Mouse (Mus musculus): ENCODE data around the gene Gucy2d. TPM values are rescaled to one million over a fixed set of nuclear protein-coding genes. Genes with fewer than 3 reads are reported as not detected.
A peak's percentile ranks its signal among the peaks of the same experiment; 100 is the strongest.

Gene Gucy2d
- polyA plus RNA-seq, 2 experiments from 2014 or later: not detected

DNA sequence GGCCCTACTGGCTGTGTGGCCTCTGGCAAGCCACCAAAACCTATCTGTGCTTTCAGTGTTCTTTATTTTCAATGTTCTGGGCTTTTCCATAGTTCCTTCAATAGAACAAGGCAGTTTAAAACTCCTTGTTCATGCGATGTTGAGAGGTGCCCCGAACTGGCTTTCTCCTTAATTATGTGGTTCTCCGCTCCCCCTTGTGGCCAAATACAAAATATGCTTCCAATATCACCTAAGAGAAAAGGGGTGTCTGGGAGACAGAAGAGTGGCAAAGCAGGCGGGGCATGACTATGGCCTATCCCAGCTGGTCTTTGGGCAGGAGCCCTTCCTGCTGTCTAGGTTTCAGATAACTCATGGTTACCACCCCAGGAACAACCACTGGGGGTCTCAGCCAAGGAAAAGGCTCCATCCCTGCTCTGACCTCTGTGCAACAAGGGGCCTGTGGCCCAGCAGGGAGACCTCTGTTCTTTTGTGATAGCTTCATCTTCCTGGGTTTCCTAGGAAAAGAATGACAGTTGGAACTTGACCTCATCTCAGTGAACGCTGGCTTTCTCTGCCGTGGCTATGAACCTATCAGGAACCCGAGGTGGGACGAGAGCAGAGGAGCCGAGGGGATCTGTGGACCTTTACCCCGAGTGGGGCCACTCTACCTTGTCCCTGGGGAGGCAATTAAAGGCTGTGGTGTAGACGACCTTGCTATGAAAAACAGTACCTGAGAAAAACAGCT is 7.5 kb downstream of the Gucy2d start:
- no peak for ATAC-seq

DNA sequence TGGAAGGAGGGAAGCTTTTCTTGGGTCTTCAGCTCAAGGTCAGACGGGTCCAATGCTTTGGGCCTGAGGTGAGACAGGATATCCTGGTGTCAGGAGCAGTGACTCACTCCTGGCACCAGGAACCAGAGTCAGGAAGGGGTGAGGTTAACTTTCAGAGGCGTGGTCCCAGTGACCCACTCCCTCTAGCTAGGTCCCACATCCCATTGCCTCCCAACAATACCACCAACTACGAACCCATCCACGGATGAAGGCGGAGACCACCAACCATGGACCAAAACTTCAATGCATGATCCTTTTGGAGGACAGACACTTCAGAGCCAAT is 8.1 kb downstream of the Gucy2d start:
- ATAC-seq: no peak

DNA sequence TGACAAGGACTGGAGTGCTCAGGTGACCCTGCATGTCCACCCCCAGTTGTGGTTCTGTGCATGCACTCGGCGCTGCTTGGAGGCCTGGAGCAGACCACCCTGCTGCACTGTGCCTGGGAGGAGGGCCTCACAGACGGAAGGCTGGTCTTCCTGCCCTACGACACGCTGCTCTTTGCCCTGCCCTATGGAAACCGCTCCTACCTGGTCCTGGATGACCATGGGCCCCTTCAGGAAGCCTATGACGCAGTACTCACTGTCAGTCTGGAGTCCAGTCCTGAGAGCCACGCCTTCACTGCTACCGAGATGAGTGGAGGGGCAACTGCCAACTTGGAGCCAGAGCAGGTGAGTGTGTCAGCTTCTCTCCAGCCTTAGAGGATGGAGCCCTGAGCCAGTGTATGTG is 9.5 kb downstream of the Gucy2d start:
- no peak for ATAC-seq

DNA sequence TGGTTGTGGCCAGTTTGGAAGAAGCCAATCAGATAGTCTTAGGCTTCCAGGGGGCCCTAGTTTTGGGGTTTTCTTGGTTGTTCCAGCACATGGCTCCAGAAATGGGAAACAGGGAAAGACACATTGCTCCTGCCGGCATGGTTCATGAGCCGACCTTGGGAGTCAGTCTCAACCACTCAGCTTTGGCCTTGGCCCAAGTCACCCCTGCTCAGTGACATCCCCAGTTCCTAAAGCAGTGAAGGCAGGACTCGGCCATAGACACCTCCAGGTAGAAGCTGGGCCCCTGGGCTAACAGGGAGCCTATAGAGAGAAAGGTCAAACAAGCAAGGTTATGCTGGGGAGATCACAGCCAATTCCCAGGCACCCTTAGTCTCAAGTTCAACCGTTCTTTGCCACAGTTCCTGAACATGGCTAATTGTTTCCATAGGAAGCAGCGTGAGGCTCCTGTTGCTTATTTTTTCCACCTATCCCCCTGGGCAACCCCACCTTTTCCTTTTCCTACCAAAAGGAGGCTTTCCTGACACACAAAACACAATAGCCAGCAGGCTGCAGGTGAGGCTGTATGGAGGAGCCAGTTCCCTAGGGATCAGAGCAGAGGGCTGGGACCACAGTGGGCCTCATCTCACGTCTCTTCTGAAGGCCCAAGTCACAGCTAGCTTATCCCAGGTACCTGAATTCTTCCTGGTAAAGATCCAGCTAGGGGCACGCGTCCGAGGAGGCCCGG is 14.3 kb downstream of the Gucy2d start:
- ATAC-seq: no peak

DNA sequence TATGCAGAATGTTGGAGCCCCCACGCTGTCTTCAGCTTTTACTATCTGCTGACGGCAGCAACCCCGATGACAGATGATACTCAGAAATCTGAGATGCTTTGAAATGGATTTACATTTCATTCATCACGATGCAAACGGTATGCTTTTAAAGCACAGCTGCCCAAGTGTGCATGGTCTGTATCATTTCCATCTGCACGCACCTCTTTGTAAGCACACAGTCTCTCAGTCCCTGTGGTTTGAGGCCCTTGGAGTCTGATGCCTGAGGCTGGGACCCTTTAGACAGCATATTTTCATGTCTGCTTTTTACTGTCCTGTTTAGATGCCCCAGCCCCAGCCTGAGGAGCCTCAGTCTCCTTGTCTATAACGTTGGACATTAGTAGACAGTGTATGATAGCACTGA is 20.1 kb downstream of the Gucy2d start:
- no peak for ATAC-seq

DNA sequence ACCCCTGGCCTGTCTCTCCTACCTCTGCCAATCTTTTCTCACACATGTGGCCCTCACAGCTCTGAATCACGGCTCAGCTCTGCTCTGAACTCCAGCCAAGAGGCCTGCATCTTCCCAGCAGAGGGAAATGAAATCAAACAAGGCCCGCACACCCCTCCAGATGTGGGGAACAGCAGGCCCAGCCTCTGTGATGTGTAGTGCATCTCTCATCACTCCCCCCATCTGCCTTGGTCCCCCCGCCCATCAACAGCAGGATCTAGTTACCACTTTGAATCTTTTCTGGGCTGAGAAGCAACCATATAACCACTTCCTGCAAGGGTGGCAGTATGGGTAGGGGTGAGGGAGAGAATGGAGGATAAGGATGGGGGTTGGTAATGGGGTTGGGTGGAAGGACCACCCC is 28.9 kb downstream of the Gucy2d start:
- ATAC-seq: peak; percentile 91

DNA sequence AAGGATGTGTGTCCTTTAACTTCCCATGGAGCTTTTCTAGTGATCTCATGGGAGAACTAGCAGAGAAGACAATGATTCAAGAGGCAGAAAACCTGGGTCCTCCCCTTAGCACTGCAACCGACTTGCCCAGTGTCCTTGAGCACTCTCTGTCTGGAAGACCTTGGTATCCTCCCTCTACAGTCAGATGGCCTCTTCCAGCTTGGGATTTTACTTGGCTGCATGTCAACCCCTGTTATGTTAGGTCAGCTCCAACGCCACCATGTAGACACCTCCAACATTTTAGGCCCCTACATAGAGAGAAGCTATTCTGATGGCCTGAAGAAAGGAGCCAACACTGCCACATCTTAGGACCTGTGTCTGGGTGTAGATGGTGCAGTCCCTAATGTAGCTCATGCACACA is 32.3 kb downstream of the Gucy2d start:
- no peak for ATAC-seq

DNA sequence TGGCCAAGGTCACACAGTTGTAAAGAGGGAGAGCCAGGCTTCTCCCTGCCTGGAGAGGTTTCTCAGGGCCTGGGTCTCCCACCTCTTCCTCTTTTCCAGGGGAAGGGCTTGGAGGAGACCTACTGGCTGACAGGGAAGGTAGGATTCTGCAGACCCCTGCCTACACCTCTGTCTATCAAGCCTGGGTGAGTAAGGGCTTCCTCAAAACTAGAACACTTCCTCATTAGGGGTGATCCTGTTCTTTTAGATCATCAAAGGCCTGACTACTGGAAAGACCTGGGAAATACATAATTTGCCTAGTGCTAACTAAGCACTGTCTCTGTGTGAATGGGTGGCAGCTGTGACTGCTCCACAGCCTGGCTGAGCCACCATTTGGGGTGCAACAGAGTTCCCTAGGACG is 34.3 kb downstream of the Gucy2d start:
- ATAC-seq: no peak

DNA sequence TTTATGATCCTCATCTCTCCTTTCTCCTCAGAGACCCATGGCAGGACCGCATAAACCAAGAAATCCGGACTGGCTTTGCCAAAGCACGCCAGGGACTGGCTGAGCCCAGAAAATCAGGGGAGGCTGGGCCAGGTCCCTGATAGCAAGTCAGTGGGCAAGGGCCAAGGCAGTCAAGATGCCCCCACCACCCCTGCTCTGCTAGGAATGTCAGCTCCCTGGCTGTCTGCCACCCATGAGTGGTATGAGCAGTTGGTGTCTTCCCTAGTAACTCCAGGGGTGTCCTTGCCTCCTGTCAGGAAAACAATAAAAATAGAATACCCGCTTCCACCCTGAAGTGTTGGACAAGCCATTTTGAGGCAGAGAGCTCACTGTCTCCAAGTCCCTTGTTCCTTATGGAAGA is 36.9 kb downstream of the Gucy2d start:
- ATAC-seq: no peak

DNA sequence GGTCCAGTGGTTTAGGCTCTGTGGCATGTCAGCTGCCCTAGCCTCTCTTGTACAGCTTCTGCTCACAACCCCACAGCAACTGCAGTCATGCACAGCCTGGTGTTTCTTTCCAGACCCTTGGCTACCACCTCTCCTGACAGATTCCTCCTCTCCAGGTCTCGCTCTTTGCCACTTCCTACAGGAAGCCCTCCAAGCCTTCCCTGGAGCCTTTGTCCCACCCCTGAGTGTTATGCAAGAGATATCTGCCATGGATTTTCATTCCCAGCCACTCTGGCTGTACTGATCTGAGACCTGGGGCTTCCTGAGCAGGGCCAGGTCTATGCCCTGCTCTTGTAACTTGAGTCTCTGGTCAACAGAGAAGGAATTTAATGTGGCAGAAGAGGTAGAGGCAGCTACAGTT is 40.3 kb downstream of the Gucy2d start:
- no peak for ATAC-seq

DNA sequence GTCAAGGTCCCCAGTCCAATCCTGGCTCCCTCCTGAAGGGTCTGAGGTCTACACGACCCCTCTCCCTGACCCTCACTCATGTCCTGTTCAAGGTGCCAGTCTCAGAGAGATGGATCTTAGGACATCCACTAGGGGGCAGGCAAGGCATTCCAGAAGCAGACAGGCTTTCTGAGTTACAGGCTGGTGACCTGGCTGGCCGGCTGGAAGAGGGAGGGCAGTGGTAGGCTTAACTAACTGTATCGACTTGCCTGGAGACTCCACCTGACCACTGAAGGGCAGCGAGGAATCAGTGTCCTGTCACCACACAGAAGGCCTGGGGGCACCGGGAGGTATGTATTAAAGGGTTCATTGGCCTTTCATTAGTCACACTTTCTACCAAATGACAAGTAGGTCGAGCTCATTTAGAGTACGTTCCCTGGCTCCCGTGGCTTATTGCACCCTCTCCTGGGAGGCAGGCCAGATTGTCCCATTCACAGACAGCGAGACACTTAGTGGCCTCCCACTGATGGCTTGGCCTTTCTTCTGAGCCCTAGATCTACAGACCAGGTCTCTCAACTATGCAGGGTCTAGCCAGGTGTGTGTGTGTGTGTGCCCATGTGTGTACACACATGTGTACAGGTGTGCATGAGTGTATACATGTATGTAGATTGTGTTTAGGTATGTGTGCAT is 41.0 kb downstream of the Gucy2d start:
- peak; percentile 48 for ATAC-seq

DNA sequence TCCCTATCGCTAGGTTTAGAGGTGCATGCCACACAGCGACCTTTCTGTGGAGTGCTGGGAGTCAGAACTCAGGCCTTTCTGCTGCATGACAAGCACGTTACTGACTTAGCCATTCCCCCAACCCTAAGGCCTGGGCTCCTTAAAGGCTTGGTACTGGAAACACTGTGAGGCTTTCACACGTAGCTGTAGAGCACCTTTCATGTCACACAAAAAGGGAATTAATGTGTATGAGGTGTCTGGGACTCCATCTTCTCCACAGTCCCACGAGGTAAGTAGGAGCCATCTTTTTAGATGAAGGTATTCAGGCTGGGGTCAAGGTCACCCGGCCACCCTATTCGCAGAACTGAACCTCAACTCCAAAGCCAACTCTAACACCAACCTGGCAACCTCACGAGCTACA is 41.6 kb downstream of the Gucy2d start:
- ATAC-seq: no peak

DNA sequence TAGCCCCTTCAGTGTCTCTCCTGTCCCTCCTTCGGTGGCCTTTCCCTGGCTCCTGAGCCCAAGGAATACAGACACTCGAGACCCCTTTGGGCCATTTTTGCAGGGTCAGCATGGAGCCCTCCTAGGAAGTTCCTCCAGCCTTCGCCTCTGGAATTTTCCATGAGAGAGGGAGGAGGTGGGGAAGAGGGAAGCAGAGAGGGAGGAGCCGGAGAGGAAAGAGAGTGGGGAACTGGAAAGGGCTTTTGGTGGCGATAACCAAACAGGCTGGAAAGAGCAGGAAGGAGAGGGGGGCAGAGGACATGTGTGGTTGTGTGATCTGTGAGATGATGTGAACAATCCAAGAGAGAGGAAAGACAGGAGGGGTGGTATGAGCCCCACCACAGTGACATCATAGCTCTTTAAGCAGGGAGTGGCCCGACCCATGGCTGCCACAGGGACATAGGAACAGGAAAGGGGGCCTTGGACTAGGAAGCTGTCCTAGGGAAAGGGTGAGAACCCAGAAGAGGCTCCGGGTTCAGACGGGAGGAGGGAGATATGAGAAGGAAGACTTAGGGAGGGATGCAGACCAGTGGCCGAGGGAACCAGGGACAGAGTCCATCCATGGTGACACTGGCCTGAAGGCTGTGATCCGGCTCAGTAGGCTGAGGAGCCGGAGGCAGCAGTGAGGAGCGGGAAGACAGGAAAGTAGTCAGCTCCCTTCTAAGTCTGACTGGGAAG is 42.5 kb downstream of the Gucy2d start:
- no peak for ATAC-seq

DNA sequence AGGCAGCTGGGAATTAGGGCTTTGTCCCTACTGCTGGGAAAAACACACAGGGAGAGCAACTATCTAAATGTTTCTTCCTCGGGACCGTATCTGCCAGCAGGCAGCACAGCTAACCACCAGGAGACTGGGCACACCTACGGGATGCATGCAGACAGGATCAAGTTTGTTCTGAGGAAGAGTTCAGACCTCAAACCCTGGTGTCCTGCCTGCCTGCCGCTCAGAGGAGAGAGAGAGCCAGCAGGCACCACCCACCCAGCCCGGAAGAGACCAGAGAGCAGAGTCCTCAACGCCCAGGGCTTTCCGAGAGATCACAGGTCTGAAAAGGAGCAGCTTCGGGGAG is 43.0 kb downstream of the Gucy2d start:
- ATAC-seq: no peak

DNA sequence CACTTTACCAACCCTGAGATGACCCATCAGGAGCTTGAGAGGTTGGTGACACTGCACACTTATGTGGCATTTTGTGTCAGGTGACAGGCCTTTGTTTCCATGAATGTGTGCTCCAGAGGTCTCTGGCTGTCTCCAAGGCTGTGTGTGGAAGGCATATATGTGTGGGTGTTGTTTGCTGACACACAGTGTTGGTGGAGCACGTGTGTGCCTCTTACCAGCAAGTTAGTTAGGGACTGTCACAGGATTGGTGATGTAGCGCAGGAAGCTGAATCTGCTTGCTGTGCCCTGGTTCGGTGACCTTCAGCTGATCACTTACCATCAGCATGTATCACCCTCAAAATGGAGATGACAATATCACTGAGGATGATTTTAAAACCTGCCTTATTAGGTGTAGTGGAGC is 44.7 kb downstream of the Gucy2d start:
- no peak for ATAC-seq

DNA sequence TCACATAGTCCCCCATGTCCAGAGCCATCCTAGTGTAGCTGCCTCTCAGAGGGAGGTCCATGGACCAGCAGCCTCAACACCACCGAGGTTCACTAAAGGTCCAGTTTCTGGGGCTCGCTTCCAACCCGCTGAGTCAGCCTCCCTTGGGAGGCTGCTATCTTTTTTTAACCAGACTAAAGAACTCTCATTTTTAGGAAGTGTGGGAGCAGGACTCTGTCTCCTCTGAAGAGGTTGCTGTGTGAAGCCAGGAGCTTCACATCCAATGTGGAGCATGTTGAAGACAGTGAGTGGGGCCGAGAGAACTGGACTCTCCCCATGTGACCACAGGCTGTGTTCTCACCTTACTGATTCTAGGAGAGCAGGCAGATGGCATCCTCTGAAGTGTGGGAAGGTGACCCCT is 45.3 kb downstream of the Gucy2d start:
- ATAC-seq: no peak

DNA sequence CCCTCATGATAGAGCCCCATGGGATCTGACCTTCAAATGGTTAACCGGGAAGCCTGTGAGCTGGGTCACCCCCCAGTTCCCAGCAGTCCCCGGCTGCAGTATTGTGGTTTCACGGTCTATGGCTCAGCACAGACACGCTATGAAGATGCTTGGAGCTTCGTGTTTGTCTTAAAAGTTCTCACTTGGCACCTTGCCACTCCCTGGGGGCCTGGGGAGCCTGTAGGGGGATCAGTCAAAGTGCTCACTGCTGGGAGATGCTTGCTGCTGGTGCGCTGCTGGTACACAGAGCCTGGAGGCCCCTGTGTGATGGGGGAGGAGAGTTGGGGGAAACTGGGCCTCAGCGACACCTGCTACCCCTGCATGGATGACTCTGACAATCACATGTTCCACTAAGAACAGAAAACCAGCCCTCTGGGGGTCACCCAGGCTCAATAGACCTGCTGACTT is 46.3 kb downstream of the Gucy2d start:
- no peak for ATAC-seq

DNA sequence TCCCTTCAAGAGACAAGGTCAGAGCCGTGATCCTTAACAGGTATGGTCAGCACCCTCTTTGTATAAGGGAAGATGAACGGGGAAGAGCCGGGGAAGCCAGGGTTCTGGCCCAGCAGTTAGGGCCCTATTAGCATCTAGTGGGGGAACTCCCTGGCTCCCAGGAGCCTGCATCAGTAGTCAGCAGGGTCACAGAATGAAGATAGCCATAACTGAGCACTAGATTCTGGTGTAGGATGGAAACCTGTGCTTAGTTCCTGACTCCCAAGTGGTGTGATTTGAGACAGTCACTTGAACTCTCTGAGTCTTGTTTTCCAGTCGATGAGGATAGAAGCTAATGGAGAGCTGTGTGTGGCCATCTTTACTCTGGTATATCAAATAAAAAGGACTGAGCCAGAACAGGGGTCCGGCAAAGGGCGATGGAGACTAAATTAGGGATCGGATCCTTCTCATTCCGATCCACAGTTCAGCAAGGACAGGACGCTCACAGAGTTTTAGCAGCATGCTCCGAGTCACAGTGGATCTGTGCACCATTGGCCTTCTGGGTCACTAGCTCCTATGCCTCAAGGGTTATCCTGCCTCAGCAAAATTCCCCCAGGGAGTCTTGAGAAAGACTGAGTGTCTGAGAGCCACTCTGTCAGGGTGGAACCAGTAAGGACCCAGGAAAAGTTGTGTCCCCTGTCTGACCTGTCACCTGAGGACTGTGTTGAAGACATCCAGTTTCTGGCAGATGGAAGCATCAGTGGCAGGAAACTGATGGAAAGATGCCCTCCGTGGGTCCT is 47.2 kb downstream of the Gucy2d start:
- no peak for ATAC-seq

DNA sequence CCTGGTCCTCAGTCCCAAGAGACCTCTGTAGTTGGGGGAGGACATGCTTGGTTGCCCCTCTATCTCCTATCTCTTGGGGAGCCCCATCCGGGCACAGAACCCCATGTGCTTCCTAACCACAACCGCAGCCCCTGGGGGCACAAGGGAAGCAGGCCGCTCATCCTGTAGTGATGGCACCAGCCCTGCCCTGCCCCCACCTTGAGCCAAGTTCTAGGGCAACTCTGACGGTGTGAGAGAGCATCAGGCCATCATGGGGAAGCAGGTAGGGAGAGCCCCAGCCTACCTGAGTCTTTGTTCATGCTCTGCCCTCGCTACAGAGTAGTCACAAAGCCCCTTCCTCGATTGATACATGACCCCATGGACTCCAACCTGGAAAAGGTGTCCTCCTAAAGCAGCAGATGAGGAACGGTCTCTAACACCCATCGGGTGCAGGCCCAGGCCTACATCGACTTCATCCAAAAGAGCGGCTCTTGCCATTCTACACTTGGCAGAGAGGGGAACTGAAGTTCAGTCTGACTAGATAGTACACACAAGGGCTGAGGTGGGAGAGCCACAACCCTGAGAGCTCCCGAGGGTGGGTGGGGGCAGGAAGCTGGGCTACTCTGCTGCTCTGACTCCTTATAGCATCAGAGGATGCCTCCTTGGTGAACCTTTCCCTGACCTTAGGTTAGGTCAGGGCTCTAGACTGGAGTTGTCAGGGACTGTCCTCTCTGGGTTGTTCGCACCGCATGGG is 48.3 kb downstream of the Gucy2d start:
- peak; percentile 29 for ATAC-seq

DNA sequence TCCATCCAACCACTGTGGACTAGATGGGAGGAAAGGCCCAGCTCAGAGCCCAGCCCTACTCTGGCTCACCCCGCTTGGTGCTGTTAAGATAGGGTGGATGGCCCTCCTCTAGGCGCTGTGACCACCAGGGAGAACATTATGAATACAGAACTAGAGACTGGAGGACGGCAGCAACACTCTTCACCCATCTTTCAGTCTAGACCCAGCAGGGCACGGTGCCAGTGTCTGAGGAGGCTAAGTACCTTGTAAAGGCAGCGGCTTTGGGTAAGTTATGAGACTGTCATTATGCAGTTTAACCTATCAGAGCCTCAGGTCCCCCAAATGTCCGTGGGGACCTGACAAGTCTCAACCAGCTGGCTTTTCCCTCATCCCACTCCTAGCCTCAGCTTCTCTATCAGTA is 48.9 kb downstream of the Gucy2d start, which contains the start of gene Lrrc32:
TSS of gene Lrrc32 (plus strand) at position 153 of the 400 bp plus-strand sequence.
- ATAC-seq: no peak

DNA sequence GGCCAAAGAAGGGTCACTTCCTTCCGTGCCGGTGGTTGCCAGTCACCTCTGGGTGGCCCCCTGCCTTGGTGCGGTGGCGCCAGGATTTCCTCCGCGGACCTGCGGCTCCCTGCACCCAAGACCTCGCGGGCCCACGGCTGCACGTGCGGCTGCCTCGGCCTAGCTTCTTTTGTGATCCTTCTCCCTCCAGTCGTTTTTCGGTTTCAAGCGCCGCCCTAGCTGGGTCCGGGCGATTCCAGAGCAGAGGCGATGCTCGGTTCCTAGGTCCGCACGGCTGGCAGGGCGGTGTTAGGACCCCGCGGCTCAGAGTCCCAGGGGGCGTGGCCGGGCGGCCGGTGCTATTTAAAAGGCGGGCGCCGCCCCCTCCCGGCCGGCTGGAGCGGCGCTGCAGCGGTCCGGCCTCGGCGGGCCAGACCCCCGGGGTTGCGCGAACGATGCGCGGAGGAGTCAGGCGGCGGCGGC is 49.4 kb downstream of the Gucy2d start:
- peak; percentile 11 for ATAC-seq

DNA sequence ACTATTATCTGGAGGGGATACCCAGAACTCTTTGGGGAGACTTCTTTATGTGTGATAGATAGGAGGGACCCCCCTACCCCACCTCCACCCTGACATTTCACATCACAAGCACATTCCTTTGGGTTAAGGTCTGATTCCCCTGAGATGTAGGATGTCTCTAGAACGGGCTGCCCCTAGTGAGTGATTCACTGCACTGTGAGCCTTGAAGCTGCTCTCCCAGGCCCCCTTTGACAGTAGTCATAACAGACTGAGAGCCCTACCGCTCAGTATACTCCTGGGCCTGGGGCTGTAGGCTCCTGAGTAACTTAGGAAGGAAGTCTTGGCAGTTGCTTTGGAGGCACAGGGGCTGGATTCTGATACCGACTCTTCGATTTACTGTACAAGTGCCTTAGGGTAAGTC is 50.1 kb downstream of the Gucy2d start:
- ATAC-seq: no peak
